Mouse (Mus musculus) layer of hippocampus, postnatal 25 days (tissue): ENCODE data around the gene Tom1. TPM values are rescaled to one million over a fixed set of nuclear protein-coding genes. Genes with fewer than 3 reads are reported as not detected.

Experiments used
- DNase-seq, 2 experiments: peaks; one replicate each; pipeline ENCODE4 v3.0.0; 2022; ENCODE audit warnings: mixed read lengths in 2 of 2, low spot score in 1 of 2; ENCODE audit errors: extremely low spot score in 1 of 2
- total RNA-seq, 2 experiments: library from RNA; stranded (reverse); gene quantifications; 2 replicates each; pipeline ENCODE4 v1.2.3; 2021

Tom1 gene
- total RNA-seq, 2 experiments from 2014 or later: 37.3 to 38.7 TPM

DNA sequence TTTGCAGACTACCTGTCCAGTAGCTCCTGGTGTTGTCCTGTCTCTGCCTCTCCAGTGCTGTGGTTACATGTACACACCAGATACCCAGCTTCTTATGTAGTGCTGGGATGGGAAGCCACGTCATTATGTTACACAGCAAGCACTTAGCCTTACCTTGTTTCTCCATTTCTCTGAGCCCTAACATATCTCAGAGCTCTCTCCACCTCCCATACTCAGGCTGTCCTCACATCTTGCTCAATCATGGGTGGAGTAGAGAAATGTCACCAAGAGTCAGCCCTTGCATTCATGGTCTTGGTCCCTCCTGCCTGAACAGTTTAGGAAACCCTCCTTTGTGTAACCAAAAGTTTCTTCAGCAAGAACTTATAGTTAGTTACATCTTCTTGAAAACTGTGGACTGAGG, 6.2 kb downstream of the Tom1 start:
- no peak for DNase-seq

DNA sequence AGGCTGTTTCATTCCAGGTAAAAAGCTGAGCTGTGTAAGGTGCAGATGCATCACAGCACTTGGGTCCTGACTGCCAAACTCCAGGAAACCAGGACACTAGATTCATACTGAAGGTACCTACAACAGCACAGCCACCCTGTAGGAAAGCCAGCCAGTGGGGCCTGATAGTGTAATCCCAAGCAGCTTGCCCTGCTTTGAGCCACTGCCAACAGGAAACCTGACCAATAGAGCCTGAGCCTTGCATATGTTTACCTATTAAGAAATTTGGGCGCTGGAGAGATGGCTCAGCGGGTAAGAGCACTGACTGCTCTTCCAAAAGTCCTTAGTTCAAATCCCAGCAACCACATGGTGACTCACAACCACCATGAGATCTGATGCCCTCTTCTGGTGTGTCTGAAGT, 8.7 kb downstream of the Tom1 start:
- no peak for DNase-seq

DNA sequence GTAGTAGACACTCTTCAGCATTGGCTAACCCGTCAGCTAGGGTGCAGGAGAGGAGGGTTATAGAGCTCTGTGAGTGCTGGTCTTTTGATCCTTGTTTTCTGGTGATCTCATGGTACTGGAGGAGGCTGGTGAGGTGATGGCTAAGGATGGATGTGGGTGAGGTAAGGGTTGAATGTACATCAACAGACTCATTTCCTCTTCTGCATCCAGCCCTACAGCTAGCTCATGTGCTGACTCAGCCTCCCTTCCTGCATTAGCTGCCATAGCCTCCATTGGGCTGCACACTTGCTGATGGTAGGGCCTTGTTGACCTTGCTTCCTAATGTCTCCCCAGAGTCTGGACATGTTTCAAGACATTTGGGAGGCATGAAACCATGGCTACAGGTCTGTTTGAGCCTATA, 9.5 kb downstream of the Tom1 start:
- no peak for DNase-seq

DNA sequence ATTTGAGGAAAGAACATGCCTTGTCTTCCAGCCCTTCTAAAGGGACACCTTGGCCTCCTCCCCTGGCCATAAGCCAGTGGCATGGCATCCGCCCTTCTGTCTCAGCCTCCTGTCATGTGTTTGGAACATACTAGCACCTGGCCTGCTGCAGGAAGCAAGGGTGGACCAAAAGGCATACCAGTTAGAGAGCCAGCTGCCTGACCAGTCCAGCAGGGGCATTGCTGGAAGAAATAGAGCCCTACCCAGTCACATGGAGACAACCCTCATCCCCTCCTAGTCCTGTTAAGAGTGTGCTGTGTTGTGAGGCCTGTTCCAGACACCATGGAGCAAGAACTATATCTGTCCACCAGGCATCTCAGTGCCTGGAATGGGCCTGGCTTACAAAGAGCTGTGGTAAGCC, 12.8 kb downstream of the Tom1 start:
- no peak for DNase-seq

DNA sequence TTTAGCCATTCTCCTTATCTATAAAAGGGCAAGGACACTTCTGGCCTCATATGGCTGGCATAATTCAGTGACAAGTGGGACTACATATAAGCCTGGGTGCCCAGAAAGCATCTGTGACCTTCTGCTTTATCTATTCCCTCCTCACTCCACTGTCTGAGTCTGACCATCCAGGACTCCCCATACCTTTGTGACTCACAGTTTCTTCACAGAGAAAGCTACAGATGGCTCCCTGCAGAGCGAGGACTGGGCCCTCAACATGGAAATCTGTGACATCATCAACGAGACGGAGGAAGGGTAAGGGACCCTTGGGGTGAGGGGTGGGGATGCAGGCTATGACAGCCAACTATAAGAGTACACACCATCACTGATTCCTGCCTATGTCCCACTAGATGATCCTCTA, 14.3 kb downstream of the Tom1 start:
- no peak for DNase-seq

DNA sequence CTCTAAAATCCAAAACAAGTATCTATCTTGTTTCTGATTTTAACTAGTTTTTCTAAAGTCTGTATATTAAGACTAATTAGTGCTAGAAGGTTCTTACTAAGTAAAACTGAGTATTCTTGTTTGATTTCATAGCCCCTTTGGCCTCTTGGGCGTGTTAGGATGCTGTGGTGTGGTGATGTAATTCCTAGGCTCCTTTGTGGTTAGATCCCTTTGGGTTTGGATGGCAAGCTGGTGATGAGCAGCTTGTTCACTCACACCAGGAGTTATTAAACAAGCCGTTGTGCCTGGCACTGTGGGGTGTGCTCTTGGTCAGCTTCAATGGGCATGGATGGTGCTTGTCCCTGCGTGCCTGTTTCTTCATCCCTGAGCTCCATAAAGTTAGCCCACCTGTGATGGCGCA, 19.8 kb downstream of the Tom1 start:
- no peak for DNase-seq

DNA sequence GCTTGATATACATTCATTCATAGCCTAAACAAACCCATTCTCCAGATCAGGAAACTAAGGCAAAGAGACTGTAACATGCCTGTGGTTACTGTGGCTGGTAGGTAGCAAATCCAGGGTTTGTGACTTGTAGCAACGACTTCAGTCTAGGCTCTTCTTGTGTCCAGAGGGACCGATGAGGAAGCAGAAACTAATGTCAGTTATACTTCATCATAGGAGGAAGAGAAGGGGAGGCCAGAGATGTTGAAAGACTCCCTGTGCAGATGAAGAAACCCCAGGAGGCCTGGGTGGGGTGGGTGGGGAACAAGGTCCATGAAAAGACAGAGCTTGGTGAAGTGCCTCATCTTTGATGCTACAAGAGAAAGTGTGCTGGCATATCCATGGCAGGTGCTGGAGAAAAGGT, 22.2 kb downstream of the Tom1 start:
- DNase-seq: no peak

DNA sequence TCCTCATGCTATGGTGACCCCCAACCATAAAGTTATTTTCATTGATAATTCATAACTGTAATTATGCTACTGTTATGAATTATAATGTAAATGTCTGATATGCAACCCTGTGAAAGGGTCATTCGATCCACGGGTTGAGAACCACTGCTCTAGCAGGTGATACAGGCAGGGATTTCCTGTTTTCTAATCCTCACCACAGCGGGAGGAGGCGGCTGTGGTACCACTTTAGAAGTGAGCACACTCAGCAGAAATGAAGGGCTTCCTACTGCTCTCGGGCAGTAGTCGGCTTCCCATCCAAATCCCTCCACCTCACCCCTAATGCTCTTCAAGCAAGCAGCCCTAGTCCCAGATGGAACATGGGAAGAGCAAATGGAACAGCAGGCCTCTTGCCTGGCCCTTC, 26.5 kb downstream of the Tom1 start:
- DNase-seq: no peak

DNA sequence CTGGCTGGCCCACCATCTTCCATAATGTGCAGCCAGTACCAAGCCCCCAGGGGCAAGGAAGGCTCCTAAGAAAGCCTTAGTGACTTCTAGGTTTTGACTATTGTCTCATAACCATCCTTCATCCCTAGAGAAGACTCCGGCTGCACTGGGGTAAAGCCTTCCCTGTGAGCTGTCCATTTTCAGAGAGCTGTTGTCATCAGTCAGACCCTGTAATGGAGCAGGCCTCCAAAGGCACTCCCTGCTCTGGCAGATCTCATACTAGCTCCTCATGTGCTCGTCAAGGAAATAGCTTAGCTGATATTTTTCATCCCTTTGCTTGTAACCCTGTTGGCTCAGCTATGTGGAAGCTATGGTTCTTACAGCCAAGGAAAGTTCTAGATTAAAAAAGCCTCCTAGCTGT, 27.3 kb downstream of the Tom1 start:
- DNase-seq: no peak

DNA sequence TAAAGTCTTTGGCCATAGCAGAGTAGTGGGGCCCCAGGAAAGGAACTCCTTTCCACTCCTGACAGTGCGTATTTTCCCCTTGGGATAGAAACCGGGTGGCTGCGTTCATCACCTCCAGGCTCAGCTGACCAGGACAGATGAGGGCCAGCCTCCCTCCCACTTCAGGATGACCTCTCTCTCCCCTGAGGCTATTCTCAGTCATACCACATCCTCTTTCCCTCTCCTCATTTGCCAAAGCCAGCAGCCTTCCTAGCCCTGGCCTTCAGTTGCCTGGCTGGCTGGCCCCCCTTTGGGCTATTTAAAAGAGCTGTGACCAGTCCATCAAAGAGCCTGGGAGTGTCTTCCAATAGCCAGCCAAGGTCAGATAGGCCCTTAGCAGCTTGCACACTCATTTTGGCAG, 29.8 kb downstream of the Tom1 start:
- DNase-seq: no peak

DNA sequence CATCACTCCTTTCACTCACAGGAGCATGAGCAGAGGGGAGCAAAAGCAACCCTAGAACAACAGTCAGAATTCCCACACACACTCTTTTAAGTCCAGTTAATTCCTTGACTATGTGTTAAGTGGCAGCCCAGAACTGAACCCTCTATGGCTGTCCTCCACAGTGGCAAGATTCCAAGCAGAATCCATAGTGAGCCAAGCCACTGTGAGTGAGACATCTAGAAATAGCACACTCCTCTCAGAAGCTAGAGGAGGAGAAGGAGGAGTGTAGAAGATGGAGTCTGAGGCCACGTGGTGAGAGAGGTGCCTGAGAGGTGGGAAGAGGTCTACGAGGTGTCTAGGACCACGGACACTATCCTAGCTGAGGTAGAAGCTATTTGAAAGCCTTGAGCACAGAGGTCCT, 31.3 kb downstream of the Tom1 start:
- DNase-seq: no peak

DNA sequence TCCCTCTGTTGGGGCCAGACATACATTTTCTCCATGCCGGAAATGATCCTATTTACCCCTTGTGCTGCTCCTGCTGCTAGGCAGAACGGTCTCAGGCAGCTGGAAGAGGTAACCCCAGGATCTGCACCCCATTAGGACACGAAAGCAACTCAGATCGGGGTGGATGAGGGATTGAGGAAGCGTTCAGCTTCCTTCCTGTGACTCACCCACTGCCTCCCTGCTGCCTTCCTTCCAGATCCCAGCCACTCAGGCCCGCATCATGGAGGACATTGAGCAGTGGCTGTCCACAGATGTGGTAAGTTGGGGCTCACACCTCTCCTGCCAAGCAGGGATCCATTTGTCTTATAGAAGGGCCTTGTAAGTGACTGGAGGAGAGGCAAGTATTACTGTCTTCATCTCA, 33.8 kb downstream of the Tom1 start:
- no peak for DNase-seq

DNA sequence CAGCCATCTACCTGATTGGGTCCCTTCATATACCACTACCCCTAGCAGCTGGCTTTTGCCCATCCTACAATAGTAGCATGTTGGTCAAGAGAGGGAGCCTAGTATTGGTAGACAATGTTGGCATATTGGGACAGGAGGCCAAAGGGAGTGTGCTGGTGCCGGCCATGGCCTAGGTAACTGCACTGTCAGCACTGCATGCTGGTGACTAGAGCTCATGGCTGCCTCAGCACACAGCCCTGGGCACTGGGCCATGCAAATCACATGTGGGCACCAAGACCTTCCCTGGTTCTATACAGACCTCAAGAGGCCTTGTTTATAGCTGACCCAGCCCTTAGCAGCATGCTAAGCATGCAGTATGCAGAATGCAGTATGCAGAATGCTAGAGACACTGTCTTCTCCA, 36.8 kb downstream of the Tom1 start:
- DNase-seq: no peak

DNA sequence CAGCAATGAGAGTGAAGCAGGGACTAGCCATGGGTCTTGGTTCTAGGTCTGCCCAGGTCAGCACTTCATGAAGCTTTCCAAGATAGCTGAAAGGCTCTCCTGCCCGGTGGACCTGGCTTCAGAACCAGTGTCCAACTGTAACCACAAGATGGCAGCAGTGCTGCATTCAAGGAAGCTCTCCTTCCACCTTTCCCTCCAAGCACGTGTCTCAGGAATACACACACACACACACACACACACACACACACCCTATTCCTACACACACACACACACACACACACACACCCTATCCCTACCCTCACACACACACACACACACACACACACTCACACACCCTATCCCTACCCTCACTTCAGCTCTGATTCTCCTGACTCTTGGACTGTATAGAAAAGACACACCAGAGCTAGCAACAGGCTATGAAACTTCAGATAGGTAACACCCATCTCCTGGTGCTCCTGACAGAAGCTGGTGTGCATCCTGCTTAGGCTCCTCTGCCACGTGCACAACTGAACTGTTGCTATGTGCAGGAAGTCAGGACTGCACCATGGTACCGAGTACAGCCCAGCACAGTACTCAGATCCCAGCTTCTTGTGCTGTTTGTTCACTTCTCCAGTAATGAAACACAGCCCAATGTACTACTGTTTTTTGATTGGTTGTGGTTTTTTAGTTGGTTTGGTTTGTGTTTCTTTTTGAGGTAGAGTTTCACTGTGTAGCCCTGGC, 38.3 kb downstream of the Tom1 start:
- peak; percentile 64 to 85 for DNase-seq

DNA sequence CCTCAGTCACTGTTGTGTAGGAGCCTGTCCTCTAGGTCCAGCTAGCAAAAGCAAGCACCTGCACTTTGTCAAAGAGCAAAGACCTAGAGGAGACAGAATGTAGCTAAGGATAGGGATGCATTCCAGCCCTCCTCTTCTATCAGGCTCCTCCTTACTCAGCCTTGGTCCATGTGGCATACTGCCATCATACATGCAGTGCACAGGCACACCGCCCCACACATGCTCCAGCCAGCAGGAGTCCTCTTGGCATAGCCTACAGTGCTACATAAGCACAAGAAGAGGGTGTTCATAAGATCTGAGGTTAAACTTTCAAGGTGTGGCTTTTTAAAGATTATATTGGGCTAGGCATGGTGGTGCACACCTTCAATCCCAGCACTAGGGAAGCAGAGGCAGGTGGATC, 41.4 kb downstream of the Tom1 start:
- no peak for DNase-seq

DNA sequence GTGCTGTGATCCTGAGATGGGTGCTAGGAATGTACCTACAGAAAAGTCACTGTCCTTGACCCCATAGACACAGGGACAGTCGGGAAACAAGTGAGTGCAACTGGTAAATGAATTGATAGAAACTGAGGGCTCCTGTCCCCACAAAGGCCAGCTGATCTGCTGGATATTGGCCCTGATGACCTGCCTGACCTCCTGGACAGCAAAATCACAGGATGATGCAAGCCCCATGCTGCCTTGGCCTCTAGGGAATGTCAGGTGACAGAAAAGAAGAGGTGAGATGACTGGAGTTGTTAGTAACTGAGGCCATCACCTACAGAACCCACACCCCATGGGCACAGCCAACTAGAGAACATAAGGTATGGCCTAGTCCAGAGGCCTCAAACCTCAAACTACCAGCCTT, 44.7 kb downstream of the Tom1 start:
- DNase-seq: no peak

DNA sequence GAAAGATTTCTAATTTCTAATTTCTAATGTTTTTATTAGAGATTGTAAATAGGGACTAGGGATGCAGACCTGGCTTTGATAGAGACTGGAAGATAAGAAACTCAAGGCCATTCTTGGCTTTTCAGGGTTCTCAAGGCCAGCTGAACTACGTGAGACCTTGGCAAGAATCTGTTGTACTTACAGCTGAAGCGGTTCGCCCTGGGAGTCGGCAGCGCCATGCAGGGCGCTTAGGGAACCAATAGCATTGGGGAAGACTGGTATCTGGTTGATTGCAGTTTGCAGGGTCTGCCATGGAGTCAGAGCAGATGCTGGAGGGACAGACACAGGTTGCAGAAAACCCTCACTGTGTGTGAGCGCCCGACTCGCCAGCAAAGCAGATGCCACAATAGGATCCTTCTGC, 45.3 kb downstream of the Tom1 start:
- DNase-seq: no peak

DNA sequence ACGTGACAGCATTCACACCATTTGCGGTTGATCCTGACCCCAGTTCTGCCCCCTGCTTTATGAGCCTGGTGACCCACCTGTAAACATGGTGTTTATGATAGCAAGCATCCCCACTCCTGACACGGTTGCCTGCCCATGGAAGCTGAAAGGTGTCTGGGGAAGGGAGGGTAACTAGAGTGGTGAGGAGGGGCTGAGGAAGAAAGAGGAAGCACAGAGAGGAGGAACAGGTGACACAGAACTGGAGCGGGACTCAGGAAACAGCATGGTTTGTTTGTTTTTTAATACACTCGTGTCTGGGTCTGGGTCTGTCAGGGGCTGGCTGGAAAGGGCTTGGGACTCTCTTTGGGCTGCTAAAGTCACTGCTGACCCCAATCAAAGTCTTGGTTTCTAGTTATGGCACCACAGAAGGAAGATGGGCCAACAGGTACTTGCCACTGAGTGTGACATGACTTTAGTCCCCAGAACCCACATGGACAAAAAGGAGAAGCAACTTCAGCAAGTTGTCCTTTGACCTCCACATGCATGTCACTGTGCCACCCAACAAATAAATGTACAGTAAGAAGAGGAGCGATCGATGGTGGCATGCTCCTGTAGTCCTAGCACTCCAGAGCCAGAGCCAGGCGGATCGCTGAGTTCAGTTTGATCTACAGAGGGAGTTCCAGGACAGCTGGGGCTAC, 48.0 kb downstream of the Tom1 start:
- DNase-seq: no peak

DNA sequence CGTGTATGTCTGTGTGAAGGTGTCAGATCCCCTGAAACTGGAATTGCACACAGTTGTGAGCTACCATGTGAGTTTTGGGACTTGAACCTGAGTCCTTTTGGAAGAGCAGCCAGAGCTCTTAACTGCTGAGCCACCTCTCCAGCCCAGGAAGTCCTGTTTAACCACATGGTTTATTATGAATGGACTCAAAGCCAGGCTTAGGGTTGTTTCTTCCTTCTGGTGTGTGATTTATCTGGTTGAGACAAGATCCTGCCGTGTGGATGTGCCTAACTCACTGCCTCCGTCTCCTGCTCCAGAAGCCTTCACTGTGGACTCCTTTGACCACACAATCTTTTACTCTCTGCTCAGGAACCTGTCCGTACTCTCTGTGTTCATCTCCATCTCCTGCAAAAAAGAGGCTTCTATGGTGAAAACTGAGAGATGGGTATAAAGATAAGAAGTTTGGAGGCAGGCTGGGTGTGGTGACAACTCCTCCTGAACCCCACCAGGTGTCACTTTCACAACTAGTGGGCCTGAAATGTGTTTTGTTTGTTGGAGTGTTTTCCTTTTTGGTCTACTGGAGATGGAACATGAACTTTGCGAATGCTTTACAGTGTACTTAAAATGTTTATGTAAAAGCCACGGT, 48.8 kb downstream of the Tom1 start:
- DNase-seq: no peak

DNA sequence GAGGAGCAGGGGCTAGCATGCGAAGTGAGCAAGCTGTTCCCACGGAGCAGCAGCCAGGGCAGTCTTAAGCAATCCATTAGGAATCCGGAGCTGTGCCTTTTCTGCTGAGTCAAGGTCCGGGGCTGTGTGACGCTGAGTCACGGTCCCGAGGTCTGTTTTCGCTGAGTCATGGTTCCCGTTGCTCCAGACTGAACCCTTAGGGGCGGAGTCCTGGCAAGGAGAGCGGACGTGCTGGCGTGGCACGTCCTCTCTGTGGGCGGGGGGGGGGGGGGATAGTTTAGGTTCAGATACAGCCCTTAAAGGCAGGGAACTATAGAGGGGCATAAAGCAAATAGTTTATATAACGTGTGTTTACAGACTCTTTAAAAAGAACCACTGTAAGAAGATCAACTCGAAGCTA, 50.3 kb downstream of the Tom1 start:
- DNase-seq: peak; percentile 44 to 59

DNA sequence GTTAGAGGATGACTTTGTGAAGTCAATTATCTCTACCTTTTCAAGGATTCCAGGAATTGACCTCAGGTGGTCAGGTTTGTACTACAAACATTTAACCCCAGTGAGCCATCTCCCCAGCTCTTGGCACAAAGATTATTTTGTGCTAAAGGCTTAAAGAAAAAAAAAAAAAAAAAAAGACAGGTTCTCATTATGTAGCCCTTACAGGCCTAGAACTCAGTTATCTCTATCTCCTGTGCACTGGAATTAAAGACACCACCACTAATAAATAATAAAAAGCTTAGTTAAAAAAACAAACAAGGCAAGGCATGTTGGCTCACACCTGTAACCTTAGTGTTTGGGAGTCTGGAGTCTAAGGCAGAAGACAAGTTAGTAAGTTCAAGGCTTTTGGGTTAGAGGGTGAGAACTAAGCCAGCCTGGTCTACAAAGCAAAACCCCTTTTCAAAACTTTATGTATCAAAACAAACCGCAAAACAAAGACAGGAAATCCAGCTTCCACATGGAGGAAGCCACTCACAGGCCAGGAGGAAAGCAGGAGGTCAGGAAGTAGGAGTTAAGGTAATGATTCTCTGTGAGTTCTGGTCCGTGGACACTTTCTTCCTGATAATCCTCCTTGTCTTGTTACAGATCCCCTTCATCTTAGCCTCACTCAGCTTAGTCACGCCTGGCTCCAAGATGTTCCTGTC, 51.0 kb downstream of the Tom1 start:
- DNase-seq: no peak
